Mouse (Mus musculus): ENCODE results near the gene Mettl7a3. TPM values are rescaled to one million over a fixed set of nuclear protein-coding genes. Genes with fewer than 3 reads are reported as not detected.

Mettl7a3 gene
- polyA plus RNA-seq (2015; fragmentation: Nextera tagmentation; extraction: Ambion mirVana) = not detected in 2 replicates

- no peak for DNase-seq (ENCODE audit: low spot score)
- 77% methylated on average over 10 of the region's 10 CpGs for WGBS
- Histone ChIP-seq H3K27me3 (ENCODE audit: control insufficient read depth, insufficient read depth, low read length) (no peaks in the 10 kb centered on the region), H3K36me3 (ENCODE audit: control insufficient read depth, insufficient read depth, low read length) (no peaks in the 10 kb centered on the region), H3K4me1 (replicated peaks; ENCODE audit: control insufficient read depth, insufficient read depth) (no peaks in the 10 kb centered on the region), H3K27ac (replicated peaks) (no peak within 1 kb of the TSS), H3K4me2 (replicated peaks; ENCODE audit: low read depth) (no peak within 1 kb of the TSS), H3K9ac (ENCODE audit: low read length) (no peak within 1 kb of the TSS), H3K9me3 (ENCODE audit: control insufficient read depth, low read length) (no peaks in the 10 kb centered on the region), H3K4me3 (ENCODE audit: low read depth, low read length) (no peak within 1 kb of the TSS)
- ATAC-seq (ENCODE audit: low FRiP score, low TSS enrichment) = no peak
- no peak for TF ChIP-seq CTCF (IDR thresholded peaks at IDR 0.05; ENCODE audit: low read depth)
- TF ChIP-seq EP300 (optimal IDR thresholded peaks at IDR 0.05) = no peak
Observed at GRCm38 (mm10) chr15:100334629-100335028, at the start of gene Mettl7a3. TSS of gene Mettl7a3 (plus strand) at chr15:100334929.

- no peak overlapping the region for H3K4me3 ChIP-seq (ENCODE audit: low read depth, low read length)
- no peaks in the 10 kb centered on the region for H3K9me3 ChIP-seq (ENCODE audit: control insufficient read depth, low read length)
- DNase-seq (ENCODE audit: low spot score) (no peak), ATAC-seq (ENCODE audit: low FRiP score, low TSS enrichment) (no peak)
- H3K36me3 ChIP-seq (ENCODE audit: control insufficient read depth, insufficient read depth, low read length) = no peaks in the 10 kb centered on the region
- H3K27me3 ChIP-seq (ENCODE audit: control insufficient read depth, insufficient read depth, low read length) = no peaks in the 10 kb centered on the region
- H3K9ac ChIP-seq (ENCODE audit: low read length) = no peak overlapping the region
- no peak overlapping the region for H3K27ac ChIP-seq (replicated peaks)
- no peak overlapping the region for H3K4me2 ChIP-seq (replicated peaks; ENCODE audit: low read depth)
- TF ChIP-seq CTCF (IDR thresholded peaks at IDR 0.05; ENCODE audit: low read depth) (no peak), EP300 (optimal IDR thresholded peaks at IDR 0.05) (no peak)
- 91% methylated on average over 6 of the region's 6 CpGs for WGBS
- no peaks in the 10 kb centered on the region for H3K4me1 ChIP-seq (replicated peaks; ENCODE audit: control insufficient read depth, insufficient read depth)
Observed at GRCm38 (mm10) chr15:100288980-100289379, 45.7 kb upstream of the Mettl7a3 start.

GRCm38 (mm10) chr15:100290858-100291257 lies 43.9 kb upstream of the Mettl7a3 start:
- Histone ChIP-seq H3K36me3 (ENCODE audit: control insufficient read depth, insufficient read depth, low read length) (no peaks in the 10 kb centered on the region), H3K4me1 (replicated peaks; ENCODE audit: control insufficient read depth, insufficient read depth) (no peaks in the 10 kb centered on the region), H3K27me3 (ENCODE audit: control insufficient read depth, insufficient read depth, low read length) (no peaks in the 10 kb centered on the region), H3K4me2 (replicated peaks; ENCODE audit: low read depth) (no peak overlapping the region), H3K9me3 (ENCODE audit: control insufficient read depth, low read length) (no peaks in the 10 kb centered on the region), H3K9ac (ENCODE audit: low read length) (no peak overlapping the region), H3K27ac (replicated peaks) (no peak overlapping the region), H3K4me3 (ENCODE audit: low read depth, low read length) (no peak overlapping the region)
- DNase-seq (ENCODE audit: low spot score) = no peak
- ATAC-seq (ENCODE audit: low FRiP score, low TSS enrichment) = no peak
- WGBS = 74% methylated on average over 5 of the region's 5 CpGs
- TF ChIP-seq EP300 (optimal IDR thresholded peaks at IDR 0.05) = no peak
- no peak for TF ChIP-seq CTCF (IDR thresholded peaks at IDR 0.05; ENCODE audit: low read depth)

GRCm38 (mm10) chr15:100292326-100292725 lies 42.4 kb upstream of the Mettl7a3 start:
- no peak overlapping the region for H3K4me2 ChIP-seq (replicated peaks; ENCODE audit: low read depth)
- no peaks in the 10 kb centered on the region for H3K4me1 ChIP-seq (replicated peaks; ENCODE audit: control insufficient read depth, insufficient read depth)
- H3K4me3 ChIP-seq (ENCODE audit: low read depth, low read length) = no peak overlapping the region
- WGBS = 44% methylated on average over 7 of the region's 7 CpGs
- TF ChIP-seq CTCF (IDR thresholded peaks at IDR 0.05; ENCODE audit: low read depth) (no peak), EP300 (optimal IDR thresholded peaks at IDR 0.05) (no peak)
- no peak overlapping the region for H3K9ac ChIP-seq (ENCODE audit: low read length)
- no peaks in the 10 kb centered on the region for H3K9me3 ChIP-seq (ENCODE audit: control insufficient read depth, low read length)
- no peaks in the 10 kb centered on the region for H3K36me3 ChIP-seq (ENCODE audit: control insufficient read depth, insufficient read depth, low read length)
- DNase-seq (ENCODE audit: low spot score) (no peak), ATAC-seq (ENCODE audit: low FRiP score, low TSS enrichment) (no peak)
- H3K27me3 ChIP-seq (ENCODE audit: control insufficient read depth, insufficient read depth, low read length) = no peaks in the 10 kb centered on the region
- no peak overlapping the region for H3K27ac ChIP-seq (replicated peaks)

GRCm38 (mm10) chr15:100297856-100298255 lies 36.9 kb upstream of the Mettl7a3 start:
- Histone ChIP-seq H3K4me1 (replicated peaks; ENCODE audit: control insufficient read depth, insufficient read depth) (no peaks in the 10 kb centered on the region), H3K9ac (ENCODE audit: low read length) (no peak overlapping the region), H3K9me3 (ENCODE audit: control insufficient read depth, low read length) (no peaks in the 10 kb centered on the region), H3K27ac (replicated peaks) (no peak overlapping the region), H3K4me2 (replicated peaks; ENCODE audit: low read depth) (no peak overlapping the region), H3K27me3 (ENCODE audit: control insufficient read depth, insufficient read depth, low read length) (no peaks in the 10 kb centered on the region), H3K36me3 (ENCODE audit: control insufficient read depth, insufficient read depth, low read length) (no peaks in the 10 kb centered on the region), H3K4me3 (ENCODE audit: low read depth, low read length) (no peak overlapping the region)
- 85% methylated on average over 5 of the region's 5 CpGs for WGBS
- no peak for DNase-seq (ENCODE audit: low spot score)
- TF ChIP-seq EP300 (optimal IDR thresholded peaks at IDR 0.05) = no peak
- TF ChIP-seq CTCF (IDR thresholded peaks at IDR 0.05; ENCODE audit: low read depth) = no peak
- no peak for ATAC-seq (ENCODE audit: low FRiP score, low TSS enrichment)

GRCm38 (mm10) chr15:100300499-100300898 lies 34.2 kb upstream of the Mettl7a3 start:
- Histone ChIP-seq H3K9me3 (ENCODE audit: control insufficient read depth, low read length) (no peaks in the 10 kb centered on the region), H3K27me3 (ENCODE audit: control insufficient read depth, insufficient read depth, low read length) (no peaks in the 10 kb centered on the region), H3K4me2 (replicated peaks; ENCODE audit: low read depth) (no peak overlapping the region), H3K9ac (ENCODE audit: low read length) (no peak overlapping the region), H3K4me3 (ENCODE audit: low read depth, low read length) (no peak overlapping the region), H3K27ac (replicated peaks) (no peak overlapping the region), H3K4me1 (replicated peaks; ENCODE audit: control insufficient read depth, insufficient read depth) (peaks cover 3% of the 10 kb centered on the region; the same call in 1 of the 2 replicates), H3K36me3 (ENCODE audit: control insufficient read depth, insufficient read depth, low read length) (no peaks in the 10 kb centered on the region)
- ATAC-seq (ENCODE audit: low FRiP score, low TSS enrichment) (no peak), DNase-seq (ENCODE audit: low spot score) (no peak)
- WGBS = 72% methylated on average over 6 of the region's 6 CpGs
- TF ChIP-seq CTCF (IDR thresholded peaks at IDR 0.05; ENCODE audit: low read depth) = no peak
- TF ChIP-seq EP300 (optimal IDR thresholded peaks at IDR 0.05) = no peak
